Mouse (Mus musculus): ENCODE data around the gene Pbxip1.

Pbxip1 gene

GRCm38 (mm10) chr3:89435041-89435440 is 1.5 kb upstream of the Pbxip1 start:
- no peak for DNase-seq (ENCODE audit: low read depth, low spot score)
- H3K36me3 ChIP-seq (ENCODE audit: control insufficient read depth, insufficient read depth, low read length, poor library complexity, severe bottlenecking) = peaks cover 5% of the 10 kb centered on the region
- H3K27me3 ChIP-seq (ENCODE audit: control insufficient read depth, insufficient read depth, low read length, poor library complexity, severe bottlenecking) = no peaks in the 10 kb centered on the region

GRCm38 (mm10) chr3:89437269-89437668 is 763 bp downstream of the Pbxip1 start:
- Histone ChIP-seq H3K36me3 (ENCODE audit: control insufficient read depth, insufficient read depth, low read length, poor library complexity, severe bottlenecking) (peaks cover 9% of the 10 kb centered on the region), H3K27me3 (ENCODE audit: control insufficient read depth, insufficient read depth, low read length, poor library complexity, severe bottlenecking) (no peaks in the 10 kb centered on the region)
- peak; percentile 80 for DNase-seq (ENCODE audit: low read depth, low spot score)

- DNase-seq (ENCODE audit: low read depth, low spot score) = no peak
- H3K36me3 ChIP-seq (ENCODE audit: control insufficient read depth, insufficient read depth, low read length, poor library complexity, severe bottlenecking) = peaks cover 10% of the 10 kb centered on the region
- H3K27me3 ChIP-seq (ENCODE audit: control insufficient read depth, insufficient read depth, low read length, poor library complexity, severe bottlenecking) = no peaks in the 10 kb centered on the region
Measured at GRCm38 (mm10) chr3:89440691-89441090, 4.2 kb downstream of the Pbxip1 start.

GRCm38 (mm10) chr3:89448720-89449537 is 12.4 kb downstream of the Pbxip1 start:
- Histone ChIP-seq H3K27me3 (ENCODE audit: control insufficient read depth, insufficient read depth, low read length, poor library complexity, severe bottlenecking) (no peaks in the 10 kb centered on the region), H3K36me3 (ENCODE audit: control insufficient read depth, insufficient read depth, low read length, poor library complexity, severe bottlenecking) (peaks cover 7% of the 10 kb centered on the region; the same call in 1 of the 2 replicates)
- peak; percentile 68 for DNase-seq (ENCODE audit: low read depth, low spot score)

- DNase-seq (ENCODE audit: low read depth, low spot score) = peak; percentile 86
- Histone ChIP-seq H3K36me3 (ENCODE audit: control insufficient read depth, insufficient read depth, low read length, poor library complexity, severe bottlenecking) (peaks cover 7% of the 10 kb centered on the region; the same call in 1 of the 2 replicates), H3K27me3 (ENCODE audit: control insufficient read depth, insufficient read depth, low read length, poor library complexity, severe bottlenecking) (no peaks in the 10 kb centered on the region)
Measured at GRCm38 (mm10) chr3:89449541-89449940, 13.0 kb downstream of the Pbxip1 start.

- Histone ChIP-seq H3K27me3 (ENCODE audit: control insufficient read depth, insufficient read depth, low read length, poor library complexity, severe bottlenecking) (no peaks in the 10 kb centered on the region), H3K36me3 (ENCODE audit: control insufficient read depth, insufficient read depth, low read length, poor library complexity, severe bottlenecking) (no peaks in the 10 kb centered on the region; the same call in 1 of the 2 replicates)
- no peak for DNase-seq (ENCODE audit: low read depth, low spot score)
Measured at GRCm38 (mm10) chr3:89451916-89452315, 15.4 kb downstream of the Pbxip1 start.

- no peak for DNase-seq (ENCODE audit: low read depth, low spot score)
- H3K36me3 ChIP-seq (ENCODE audit: control insufficient read depth, insufficient read depth, low read length, poor library complexity, severe bottlenecking) = no peaks in the 10 kb centered on the region
- H3K27me3 ChIP-seq (ENCODE audit: control insufficient read depth, insufficient read depth, low read length, poor library complexity, severe bottlenecking) = no peaks in the 10 kb centered on the region
Measured at GRCm38 (mm10) chr3:89454401-89455177, 18.1 kb downstream of the Pbxip1 start, which contains the start of gene Pmvk. Gene Pmvk (plus strand): TSS chr3:89454541.

GRCm38 (mm10) chr3:89455786-89456285 is 19.3 kb downstream of the Pbxip1 start:
- H3K27me3 ChIP-seq (ENCODE audit: control insufficient read depth, insufficient read depth, low read length, poor library complexity, severe bottlenecking) = no peaks in the 10 kb centered on the region
- no peak for DNase-seq (ENCODE audit: low read depth, low spot score)
- no peaks in the 10 kb centered on the region for H3K36me3 ChIP-seq (ENCODE audit: control insufficient read depth, insufficient read depth, low read length, poor library complexity, severe bottlenecking)

- peak; percentile 91 for DNase-seq (ENCODE audit: low read depth, low spot score)
- Histone ChIP-seq H3K36me3 (ENCODE audit: control insufficient read depth, insufficient read depth, low read length, poor library complexity, severe bottlenecking) (no peaks in the 10 kb centered on the region), H3K27me3 (ENCODE audit: control insufficient read depth, insufficient read depth, low read length, poor library complexity, severe bottlenecking) (no peaks in the 10 kb centered on the region)
Measured at GRCm38 (mm10) chr3:89456726-89457665, 20.5 kb downstream of the Pbxip1 start.

GRCm38 (mm10) chr3:89458372-89458964 is 22.0 kb downstream of the Pbxip1 start:
- DNase-seq (ENCODE audit: low read depth, low spot score) = no peak
- Histone ChIP-seq H3K36me3 (ENCODE audit: control insufficient read depth, insufficient read depth, low read length, poor library complexity, severe bottlenecking) (no peaks in the 10 kb centered on the region), H3K27me3 (ENCODE audit: control insufficient read depth, insufficient read depth, low read length, poor library complexity, severe bottlenecking) (no peaks in the 10 kb centered on the region)

- peak; percentile 98 for DNase-seq (ENCODE audit: low read depth, low spot score)
- H3K27me3 ChIP-seq (ENCODE audit: control insufficient read depth, insufficient read depth, low read length, poor library complexity, severe bottlenecking) = no peaks in the 10 kb centered on the region
- no peaks in the 10 kb centered on the region for H3K36me3 ChIP-seq (ENCODE audit: control insufficient read depth, insufficient read depth, low read length, poor library complexity, severe bottlenecking)
Measured at GRCm38 (mm10) chr3:89458965-89459807, 22.7 kb downstream of the Pbxip1 start.

- Histone ChIP-seq H3K36me3 (ENCODE audit: control insufficient read depth, insufficient read depth, low read length, poor library complexity, severe bottlenecking) (peaks cover 3% of the 10 kb centered on the region), H3K27me3 (ENCODE audit: control insufficient read depth, insufficient read depth, low read length, poor library complexity, severe bottlenecking) (no peaks in the 10 kb centered on the region)
- DNase-seq (ENCODE audit: low read depth, low spot score) = no peak
Measured at GRCm38 (mm10) chr3:89468268-89468667, 31.8 kb downstream of the Pbxip1 start.

- DNase-seq (ENCODE audit: low read depth, low spot score) = no peak
- peaks cover 3% of the 10 kb centered on the region for H3K36me3 ChIP-seq (ENCODE audit: control insufficient read depth, insufficient read depth, low read length, poor library complexity, severe bottlenecking)
- no peaks in the 10 kb centered on the region for H3K27me3 ChIP-seq (ENCODE audit: control insufficient read depth, insufficient read depth, low read length, poor library complexity, severe bottlenecking)
Measured at GRCm38 (mm10) chr3:89472280-89472679, 35.8 kb downstream of the Pbxip1 start.
